Mouse (Mus musculus) testis, adult 2 months (tissue): ENCODE measurements at regions not wholly inside any gene's neighbourhood (a gene's known extent, or its start where the extent isn't known, plus 50 kb on each side); places are given as distances from the start of the nearest gene placed in this dataset.

ENCODE experiments used
- CTCF ChIP-seq: fragments of 200-500 bp; IDR thresholded peaks from 2 replicates; pipeline ENCODE4 v1.5.1; 2012; ENCODE audit warnings: low read depth, mild to moderate bottlenecking, inconsistent platforms, low read length, moderate library complexity; ENCODE audit not compliant: control insufficient read depth, insufficient read depth, insufficient replicate concordance
- POLR2A ChIP-seq: fragments of 200-500 bp; IDR thresholded peaks from 2 replicates; pipeline ENCODE4 v1.6.1; 2012; ENCODE audit warnings: low read depth, mild to moderate bottlenecking, inconsistent platforms, low read length, moderate library complexity; ENCODE audit not compliant: control insufficient read depth

- no peak for TF ChIP-seq CTCF
- TF ChIP-seq POLR2A = no peak
Observed at GRCm38 (mm10) chr2:71598368-71598767, 51.8 kb upstream of the Dlx2 start.
